Mouse (Mus musculus) hindbrain, embryonic 11.5 days (tissue): ENCODE measurements around the gene Mtfr1l. TPM values are rescaled to one million over a fixed set of nuclear protein-coding genes. Genes with fewer than 3 reads are reported as not detected.

Experiments used
- ATAC-seq: fragments of 200-750 bp; cut with Nextera tagmentation; 2 replicates; pipeline ENCODE4 v1.8.0; 2017; ENCODE audit warnings: mild to moderate bottlenecking, moderate TSS enrichment, moderate library complexity; ENCODE audit not compliant: low FRiP score
- DNase-seq: peaks from one replicate; pipeline ENCODE4 v3.0.0-alpha.2; 2015; ENCODE audit warnings: low spot score
- H3K27ac ChIP-seq: fragments of 300-500 bp; sonication (generic); 2 replicates; pipeline ENCODE4 v1.5.1; 2014; ENCODE audit warnings: mild to moderate bottlenecking, low read depth, low read length
- H3K27me3 ChIP-seq: fragments of 300-500 bp; sonication (generic); 2 replicates; pipeline ENCODE4 v1.6.1; 2014; ENCODE audit warnings: mild to moderate bottlenecking, low read length, moderate library complexity, mixed read lengths; ENCODE audit not compliant: control insufficient read depth, insufficient read depth
- H3K36me3 ChIP-seq: fragments of 300-500 bp; sonication (generic); 2 replicates; pipeline ENCODE4 v1.6.1; 2014; ENCODE audit warnings: mild to moderate bottlenecking, low read length, moderate library complexity, mixed read lengths; ENCODE audit not compliant: control insufficient read depth, insufficient read depth
- H3K4me1 ChIP-seq: fragments of 300-500 bp; sonication (generic); replicated peaks from 2 replicates; pipeline ENCODE4 v1.6.1; 2014; ENCODE audit warnings: low read length, mixed read lengths; ENCODE audit not compliant: control insufficient read depth, insufficient read depth
- H3K4me2 ChIP-seq: fragments of 300-500 bp; sonication (generic); replicated peaks from 2 replicates; pipeline ENCODE4 v1.6.1; 2014; ENCODE audit warnings: mild to moderate bottlenecking, low read depth, low read length
- H3K4me3 ChIP-seq: fragments of 300-500 bp; sonication (generic); 2 replicates; pipeline ENCODE4 v1.5.1; 2014; ENCODE audit warnings: low read depth, low read length
- H3K9ac ChIP-seq: fragments of 300-500 bp; sonication (generic); 2 replicates; pipeline ENCODE4 v1.6.1; 2014; ENCODE audit warnings: low read depth, low read length
- H3K9me3 ChIP-seq: fragments of 300-500 bp; sonication (generic); 2 replicates; pipeline ENCODE4 v1.6.1; 2016; ENCODE audit warnings: low read length; ENCODE audit not compliant: control insufficient read depth
- WGBS: fragments of 180-500 bp; shearing (Covaris S2); extraction: QIAGEN DNeasy Blood & Tissue Kit; methylation state at CpG from one replicate; pipeline ENCODE4 v1.1.7; 2014; 5-methylcytosine and 5-hydroxymethylcytosine counted together
- polyA plus RNA-seq: library from polyadenylated mRNA; unstranded; fragments of >200 nt; fragmentation: Nextera tagmentation; extraction: Ambion mirVana; gene quantifications from 2 replicates; pipeline ENCODE4 v1.2.1, GENCODE M21; 2014

Gene Mtfr1l
- polyA plus RNA-seq = 136 and 138 TPM in 2 replicates

DNA sequence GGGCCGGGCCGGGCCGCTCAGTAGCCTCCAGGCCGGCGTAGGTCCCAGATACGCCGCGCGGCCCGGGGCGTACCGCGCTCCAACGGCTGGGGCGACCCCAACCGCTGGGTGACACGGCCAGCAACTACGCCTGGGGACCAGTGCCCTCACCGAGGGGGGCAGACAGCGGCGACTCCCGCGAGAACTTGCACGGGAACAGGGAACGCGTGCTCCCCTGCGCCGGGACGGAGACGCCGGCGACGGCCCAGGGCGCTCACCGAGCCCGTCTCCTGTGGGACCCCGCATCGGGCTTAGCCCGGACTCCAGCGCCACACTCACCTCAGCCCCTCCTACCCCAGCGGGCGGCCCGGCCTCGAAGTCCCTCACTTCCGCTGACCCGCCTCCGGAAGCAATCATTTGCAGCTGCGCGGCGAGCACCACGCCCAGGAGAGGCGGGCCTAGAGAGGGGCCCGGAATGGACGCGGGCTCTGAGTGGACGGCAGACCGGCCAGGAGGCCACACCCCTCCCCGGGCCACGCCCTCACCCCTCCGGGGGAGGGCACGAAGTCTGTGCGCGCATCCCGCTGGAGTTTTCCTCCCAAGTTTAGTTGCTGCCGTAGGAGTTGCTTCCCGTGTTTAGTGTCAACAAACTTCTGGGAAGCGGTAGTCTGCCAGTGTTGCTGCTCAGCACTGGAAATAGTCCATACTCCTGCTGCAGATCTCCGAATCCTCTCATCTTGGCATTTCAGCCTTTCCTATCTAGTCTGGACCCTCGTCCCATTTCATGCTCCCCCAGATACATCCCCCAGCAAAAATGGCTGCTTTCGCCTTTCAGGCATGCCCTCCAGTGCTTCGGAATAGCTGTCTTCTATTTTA, at the start of gene Mtfr1l:
Mtfr1l (minus strand) TSS at position 456 of the 855 bp plus-strand sequence.
- Histone ChIP-seq H3K4me2 (peak within 1 kb of the TSS; percentile 99), H3K9ac (peak within 1 kb of the TSS; percentile 82), H3K4me1 (peaks cover 9% of the 10 kb centered on the region; the same call in 1 of the 2 replicates), H3K27me3 (no peaks in the 10 kb centered on the region), H3K27ac (peak within 1 kb of the TSS; percentile 79), H3K9me3 (no peaks in the 10 kb centered on the region), H3K36me3 (0 out of 2 replicates have a peak, but pooled peaks cover 5% of the 10 kb centered on the region), H3K4me3 (peak within 1 kb of the TSS; percentile 82)
- ATAC-seq (peak; percentile 98), DNase-seq (peak; percentile 99)
- under 1% methylated on average over 64 of the region's 71 CpGs for WGBS

DNA sequence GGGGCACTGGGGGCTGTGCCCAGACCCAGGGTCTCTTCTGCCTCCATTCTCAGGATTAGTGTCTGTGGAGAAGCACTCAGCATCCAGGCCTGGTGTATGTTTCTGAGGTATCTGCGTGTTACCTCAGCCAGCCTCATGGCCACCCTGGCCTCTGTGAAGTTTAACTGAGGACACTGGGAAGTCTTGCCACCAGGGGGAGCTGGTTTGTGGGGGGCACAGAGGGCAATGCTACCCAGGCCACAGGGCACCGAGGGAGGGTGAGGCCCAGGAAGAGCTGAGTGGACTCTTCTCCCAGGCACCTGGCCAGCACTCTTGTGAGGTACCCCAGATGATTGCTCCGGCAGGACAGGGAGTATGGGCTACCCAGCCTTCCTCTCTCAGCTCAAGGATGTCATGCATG, 48.3 kb upstream of the Mtfr1l start:
- Histone ChIP-seq H3K27me3 (no peaks in the 10 kb centered on the region), H3K9ac (no peak overlapping the region), H3K9me3 (no peaks in the 10 kb centered on the region), H3K4me3 (no peak overlapping the region), H3K27ac (no peak overlapping the region), H3K4me1 (peaks cover 5% of the 10 kb centered on the region), H3K4me2 (no peak overlapping the region), H3K36me3 (no peaks in the 10 kb centered on the region)
- 80% methylated on average over 3 of the region's 3 CpGs for WGBS
- DNase-seq = no peak
- ATAC-seq = no peak

DNA sequence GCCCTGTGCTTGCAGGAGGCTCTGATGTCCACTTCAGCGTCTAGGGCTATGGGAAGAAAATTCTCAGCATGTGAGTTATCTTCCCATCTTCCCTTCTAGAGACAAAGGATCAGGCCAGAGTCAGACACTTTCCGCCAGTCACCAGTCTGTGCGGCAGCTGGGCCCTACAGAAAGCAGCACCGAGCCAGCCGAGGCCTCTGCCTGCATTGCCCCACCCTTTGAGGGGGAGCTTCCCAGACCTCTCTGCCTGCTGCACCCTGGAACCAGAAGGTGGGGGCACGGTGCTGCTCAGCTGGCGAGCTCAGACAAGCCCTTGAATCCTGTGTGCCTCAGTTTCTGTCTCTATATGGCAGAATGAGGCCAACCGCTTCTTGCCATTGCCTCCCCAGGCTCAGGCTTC, 46.2 kb upstream of the Mtfr1l start:
- no peak overlapping the region for H3K9ac ChIP-seq
- 62% methylated on average over 8 of the region's 8 CpGs for WGBS
- ATAC-seq (no peak), DNase-seq (no peak)
- H3K27me3 ChIP-seq = no peaks in the 10 kb centered on the region
- 0 out of 2 replicates have a peak overlapping the region, but pooled peaks have one; percentile 10 for H3K27ac ChIP-seq
- H3K36me3 ChIP-seq = no peaks in the 10 kb centered on the region
- no peak overlapping the region for H3K4me2 ChIP-seq
- H3K9me3 ChIP-seq = no peaks in the 10 kb centered on the region
- H3K4me3 ChIP-seq = no peak overlapping the region
- peaks cover 5% of the 10 kb centered on the region for H3K4me1 ChIP-seq

DNA sequence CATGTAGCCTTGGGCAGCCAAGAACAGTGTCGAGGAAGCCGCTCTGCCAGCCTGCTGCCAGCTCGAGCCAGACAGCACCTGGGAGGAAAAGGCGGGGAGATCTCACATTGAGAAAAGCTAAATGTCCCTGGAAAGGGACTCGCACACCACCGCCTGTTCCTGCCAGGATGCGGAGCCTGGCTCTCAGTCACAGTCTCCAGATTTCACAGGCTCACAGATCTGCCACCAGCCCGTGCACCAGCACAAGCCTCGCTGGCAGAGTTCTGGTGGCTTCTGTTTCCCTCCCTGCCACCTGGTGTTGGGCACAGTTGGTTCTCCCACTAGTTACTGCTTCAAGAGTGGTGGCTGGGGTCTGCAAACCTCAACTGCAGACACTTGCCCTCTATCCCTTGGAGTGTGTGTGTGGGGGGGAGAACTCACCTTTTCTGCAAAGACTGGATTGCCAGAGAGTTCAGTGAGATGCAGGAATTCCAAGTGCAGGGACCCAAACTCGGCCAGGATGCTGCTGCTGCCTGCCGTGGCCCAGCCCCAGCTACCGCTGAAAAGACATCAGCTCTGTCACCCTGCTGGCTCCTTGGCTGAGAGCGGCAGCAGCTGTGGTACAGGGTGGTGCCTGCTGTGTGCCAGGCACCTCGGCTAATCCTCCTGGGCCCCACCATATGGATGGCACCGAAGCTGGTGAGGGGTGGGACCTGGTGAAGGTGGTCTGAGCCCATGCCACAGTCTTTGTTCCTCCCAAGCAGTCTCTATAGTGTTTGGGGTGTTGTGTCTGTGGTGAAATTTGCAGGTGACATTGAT, 45.4 kb upstream of the Mtfr1l start:
- Histone ChIP-seq H3K4me1 (peaks cover 5% of the 10 kb centered on the region), H3K9me3 (no peaks in the 10 kb centered on the region), H3K27me3 (no peaks in the 10 kb centered on the region), H3K27ac (no peak overlapping the region), H3K4me2 (no peak overlapping the region), H3K9ac (no peak overlapping the region), H3K4me3 (no peak overlapping the region), H3K36me3 (no peaks in the 10 kb centered on the region)
- DNase-seq = no peak
- no peak for ATAC-seq
- WGBS = 78% methylated on average over 15 of the region's 15 CpGs

DNA sequence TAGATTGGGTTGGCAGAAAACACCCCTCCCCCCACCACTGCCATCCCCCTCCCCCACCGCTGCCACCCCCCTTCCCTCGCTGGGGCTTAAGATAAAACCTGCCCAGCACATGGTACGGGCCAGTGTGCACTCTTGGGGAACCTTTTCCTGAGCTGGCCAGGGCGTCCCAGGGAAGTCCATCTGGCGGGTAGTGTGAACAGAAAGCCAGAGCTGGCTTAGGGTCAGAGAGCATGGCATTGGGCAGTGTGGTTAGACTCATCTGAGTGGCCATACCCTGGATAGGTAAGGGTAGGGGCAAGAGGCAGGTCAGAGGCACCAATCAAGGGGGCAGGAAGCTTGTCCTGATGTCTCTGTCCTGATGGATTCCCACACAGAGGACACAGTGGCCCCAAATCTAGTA, 44.4 kb upstream of the Mtfr1l start:
- 47% methylated on average over 5 of the region's 5 CpGs for WGBS
- no peaks in the 10 kb centered on the region for H3K9me3 ChIP-seq
- no peak for DNase-seq

DNA sequence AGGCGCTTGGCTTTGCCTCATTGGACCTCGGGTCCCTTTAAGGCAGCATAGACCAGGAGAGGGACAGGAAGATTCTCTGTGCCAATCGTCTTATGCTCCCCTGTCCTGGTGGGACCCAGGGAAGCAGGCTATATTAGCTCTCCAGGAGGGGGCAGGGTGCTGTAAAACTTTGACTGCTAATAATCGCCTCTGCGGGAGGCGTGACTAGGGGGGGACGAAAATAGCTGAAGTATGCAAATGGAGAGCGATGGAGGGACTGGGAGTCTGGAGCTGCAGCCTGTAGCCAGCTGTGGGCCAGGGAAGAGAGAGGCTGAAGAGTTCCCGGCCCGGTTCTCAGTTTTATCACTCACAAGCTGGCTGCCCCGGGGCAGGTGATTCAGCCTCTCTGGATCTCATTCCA, 44.0 kb upstream of the Mtfr1l start:
- Histone ChIP-seq H3K4me3 (no peak overlapping the region), H3K9ac (peak overlapping the region; percentile 1; the same call in 1 of the 2 replicates)
- DNase-seq = no peak

More for the DNA sequence above, 44.4 kb upstream of the Mtfr1l start:
- Histone ChIP-seq H3K36me3 (no peaks in the 10 kb centered on the region), H3K9ac (no peak overlapping the region; the same call in 1 of the 2 replicates), H3K4me3 (no peak overlapping the region), H3K4me1 (peaks cover 5% of the 10 kb centered on the region), H3K4me2 (no peak overlapping the region), H3K27ac (no peak overlapping the region), H3K27me3 (no peaks in the 10 kb centered on the region)
- no peak for ATAC-seq

DNA sequence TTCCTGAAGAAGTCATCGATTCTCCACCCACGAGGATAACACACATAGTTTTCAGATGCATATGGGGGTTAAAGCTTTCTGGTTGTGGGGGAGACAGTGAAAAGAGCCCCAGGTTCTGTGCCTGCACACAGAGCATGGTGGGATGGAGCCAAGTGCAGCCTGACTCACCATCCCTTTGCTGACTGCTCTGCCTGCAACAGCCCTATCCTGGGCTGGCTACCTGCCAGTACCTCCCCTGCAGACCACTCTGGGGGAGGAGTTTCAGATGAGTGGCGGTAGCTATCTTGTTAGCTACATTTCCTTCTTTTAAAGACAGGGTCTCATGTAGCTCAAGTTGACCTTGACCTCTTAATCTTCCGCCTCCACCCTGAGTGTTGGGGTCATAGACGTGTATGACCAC, 43.2 kb upstream of the Mtfr1l start:
- no peaks in the 10 kb centered on the region for H3K27me3 ChIP-seq
- H3K27ac ChIP-seq = no peak overlapping the region
- no peak for ATAC-seq
- no peaks in the 10 kb centered on the region for H3K36me3 ChIP-seq
- no peak overlapping the region for H3K4me3 ChIP-seq
- no peak overlapping the region for H3K4me2 ChIP-seq
- H3K9me3 ChIP-seq = no peaks in the 10 kb centered on the region
- no peak for DNase-seq
- peaks cover 5% of the 10 kb centered on the region for H3K4me1 ChIP-seq
- 74% methylated on average over 5 of the region's 5 CpGs for WGBS
- no peak overlapping the region for H3K9ac ChIP-seq

More for the DNA sequence above, 44.0 kb upstream of the Mtfr1l start:
- Histone ChIP-seq H3K27ac (no peak overlapping the region), H3K9me3 (no peaks in the 10 kb centered on the region), H3K4me1 (peaks cover 5% of the 10 kb centered on the region), H3K4me2 (no peak overlapping the region), H3K36me3 (no peaks in the 10 kb centered on the region), H3K27me3 (no peaks in the 10 kb centered on the region)
- ATAC-seq = no peak
- WGBS = 25% methylated on average over 11 of the region's 11 CpGs

DNA sequence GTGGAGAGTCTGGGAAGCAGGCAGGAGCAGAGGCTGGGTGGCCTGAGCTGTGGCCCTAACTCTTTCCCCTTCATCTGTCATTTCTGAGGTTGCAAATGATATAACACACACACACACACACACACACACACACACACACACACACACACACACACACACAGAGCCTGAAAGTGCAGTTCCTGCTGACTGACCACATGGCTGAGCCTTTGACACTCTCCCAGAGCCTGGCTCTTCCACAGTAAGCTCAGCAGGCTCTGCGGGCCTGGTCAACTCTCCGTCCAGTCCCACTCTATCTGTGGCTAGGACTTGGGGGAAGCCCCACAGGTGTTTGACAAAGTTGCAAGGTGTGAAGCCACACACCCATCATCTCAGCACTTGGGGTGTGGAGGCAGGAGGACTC, 42.1 kb upstream of the Mtfr1l start:
- H3K27ac ChIP-seq = no peak overlapping the region
- WGBS = 76% methylated on average over 2 of the region's 2 CpGs
- no peak overlapping the region for H3K4me2 ChIP-seq
- no peak overlapping the region for H3K4me3 ChIP-seq
- no peaks in the 10 kb centered on the region for H3K27me3 ChIP-seq
- no peak for DNase-seq
- H3K36me3 ChIP-seq = no peaks in the 10 kb centered on the region
- H3K4me1 ChIP-seq = peaks cover 5% of the 10 kb centered on the region
- ATAC-seq = no peak
- H3K9ac ChIP-seq = no peak overlapping the region
- no peaks in the 10 kb centered on the region for H3K9me3 ChIP-seq
